Mouse (Mus musculus): Measurements from ENCODE around the gene Adcy5. TPM values are rescaled to one million over a fixed set of nuclear protein-coding genes. Genes with fewer than 3 reads are reported as not detected.

Gene Adcy5
- polyA plus RNA-seq, 1 experiment from 2014 or later, result 9.2 TPM

DNA sequence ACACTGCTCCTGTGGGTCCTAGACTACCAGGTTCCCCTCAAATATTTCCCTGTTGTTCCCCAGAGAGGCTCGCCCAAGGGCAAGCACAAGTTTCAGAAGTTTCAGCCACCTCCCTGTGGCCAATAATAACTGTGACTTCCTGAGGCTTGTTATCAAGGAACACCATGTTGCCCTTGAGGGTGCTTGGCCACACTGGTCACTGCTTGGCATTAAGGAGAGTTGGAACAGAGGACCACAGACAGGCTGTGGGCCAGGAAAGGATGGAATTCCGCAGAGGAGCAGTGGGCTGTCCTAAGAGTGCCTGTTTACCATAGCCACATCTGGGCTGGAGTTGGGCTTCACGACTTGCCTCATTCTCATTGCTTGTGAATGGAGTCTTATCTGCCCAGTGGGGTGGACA, 24.5 kb upstream of the Adcy5 start:
- ATAC-seq (replicated peaks; ENCODE audit: insufficient number of reproducible peaks, insufficient read depth, low FRiP score, low read depth), result no peak; the same call in 1 of the 2 replicates
- no peaks in the 10 kb centered on the region for H3K9me3 ChIP-seq (replicated peaks)

DNA sequence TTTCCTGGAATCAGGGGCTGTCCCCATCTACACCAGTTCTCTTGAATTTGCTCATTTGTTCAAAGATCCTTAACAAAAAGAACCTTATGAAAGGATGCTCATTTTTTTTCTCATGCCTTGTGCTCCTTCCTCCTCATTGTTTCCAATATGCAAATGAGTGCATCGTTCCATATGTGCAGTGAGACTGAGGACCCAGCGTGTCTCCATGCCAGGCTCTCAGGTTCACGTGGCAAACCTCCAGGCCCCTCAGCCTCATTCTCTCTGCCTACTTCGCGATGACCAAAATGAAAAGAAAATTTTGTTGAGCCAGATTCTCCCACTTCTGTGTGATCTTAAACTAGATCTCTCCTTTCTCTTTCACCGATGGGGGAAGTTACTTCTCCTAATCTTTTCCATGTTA, 15.3 kb upstream of the Adcy5 start:
- no peaks in the 10 kb centered on the region for H3K36me3 ChIP-seq
- no peak overlapping the region for H3K4me3 ChIP-seq
- H3K4me1 ChIP-seq (replicated peaks), result peaks cover 12% of the 10 kb centered on the region
- H3K27me3 ChIP-seq, result no peaks in the 10 kb centered on the region
- 85% methylated on average over 6 of the region's 6 CpGs for WGBS
- H3K4me2 ChIP-seq, result no peak overlapping the region
- no peaks in the 10 kb centered on the region for H3K9me3 ChIP-seq (replicated peaks)
- ATAC-seq (replicated peaks; ENCODE audit: insufficient number of reproducible peaks, insufficient read depth, low FRiP score, low read depth), result no peak
- H3K9ac ChIP-seq, result no peak overlapping the region
- H3K27ac ChIP-seq, result no peak overlapping the region

More for the DNA sequence above, 24.5 kb upstream of the Adcy5 start:
- Histone ChIP-seq H3K27me3 (no peaks in the 10 kb centered on the region), H3K4me1 (replicated peaks) (peaks cover 7% of the 10 kb centered on the region), H3K9ac (no peak overlapping the region), H3K4me3 (no peak overlapping the region), H3K27ac (peak overlapping the region; percentile 41), H3K4me2 (no peak overlapping the region), H3K36me3 (no peaks in the 10 kb centered on the region)
- WGBS, result 57% methylated on average over 3 of the region's 3 CpGs

DNA sequence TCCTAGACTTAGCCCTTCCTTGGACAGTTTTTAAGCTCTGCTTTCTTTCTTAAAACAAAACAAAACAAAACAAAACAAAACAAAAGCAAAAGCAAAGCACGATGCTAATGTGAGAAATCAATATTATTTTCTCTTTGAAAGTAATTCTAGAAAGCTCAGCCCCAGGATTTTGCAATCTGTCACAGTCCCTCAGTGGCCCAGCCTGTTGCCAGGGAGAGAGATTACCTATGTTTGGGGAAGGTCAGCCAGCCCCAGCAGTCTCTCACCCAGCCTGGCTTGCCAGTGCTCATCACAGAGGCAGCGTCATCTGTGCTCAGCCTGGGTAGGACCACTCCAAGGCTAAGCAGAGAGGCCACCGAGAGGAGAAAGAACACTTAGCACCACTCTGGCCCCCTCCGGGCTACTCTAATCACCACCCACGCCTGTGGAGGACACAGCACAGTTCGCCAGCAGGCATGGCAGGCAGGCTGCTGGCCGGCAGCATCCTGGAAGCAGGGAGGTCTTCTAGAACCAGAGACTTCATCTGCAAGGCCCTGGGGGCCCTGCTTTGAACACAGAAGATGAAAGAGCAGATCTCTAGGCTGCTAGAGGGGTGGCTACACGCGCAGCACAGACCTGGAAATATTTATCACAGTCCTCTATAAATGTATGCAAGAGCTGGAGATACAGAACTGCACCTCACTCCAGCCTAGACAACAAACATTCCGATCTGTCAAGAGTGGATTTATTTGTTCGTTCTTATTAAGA, 14.6 kb upstream of the Adcy5 start:
- Histone ChIP-seq H3K36me3 (no peaks in the 10 kb centered on the region), H3K4me2 (peak overlapping the region; percentile 11), H3K4me3 (no peak overlapping the region), H3K9ac (no peak overlapping the region), H3K27ac (0 out of 2 replicates have a peak overlapping the region, but pooled peaks have one; percentile 28), H3K9me3 (replicated peaks) (no peaks in the 10 kb centered on the region), H3K4me1 (replicated peaks) (peaks cover 12% of the 10 kb centered on the region), H3K27me3 (no peaks in the 10 kb centered on the region)
- peak; percentile 82 for ATAC-seq (replicated peaks; ENCODE audit: insufficient number of reproducible peaks, insufficient read depth, low FRiP score, low read depth)
- 21% methylated on average over 11 of the region's 11 CpGs for WGBS

DNA sequence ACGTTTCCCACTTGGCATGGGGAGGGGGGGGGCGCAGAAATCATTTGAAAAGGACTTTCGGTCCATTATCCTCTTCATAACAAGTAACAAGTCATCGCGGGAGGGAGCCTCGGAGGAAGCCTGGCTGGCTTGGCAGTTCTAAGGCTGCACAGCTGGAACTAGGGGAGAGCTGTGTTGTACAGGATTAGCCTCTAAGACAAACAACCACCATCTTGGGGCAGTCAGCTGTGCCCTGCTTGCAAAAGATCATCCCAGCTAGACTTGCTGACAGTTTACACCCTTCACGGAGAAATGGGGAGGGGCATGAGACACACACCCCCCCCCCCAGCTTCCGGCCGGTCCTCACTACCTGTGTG, 14.1 kb upstream of the Adcy5 start:
- no peak overlapping the region for H3K4me3 ChIP-seq
- H3K27me3 ChIP-seq, result no peaks in the 10 kb centered on the region
- H3K4me2 ChIP-seq, result peak overlapping the region; percentile 11
- H3K27ac ChIP-seq, result no peak overlapping the region
- 50% methylated on average over 9 of the region's 9 CpGs for whole genome bisulfite sequencing
- no peak overlapping the region for H3K9ac ChIP-seq
- no peak; the same call in 1 of the 2 replicates for ATAC-seq (replicated peaks; ENCODE audit: insufficient number of reproducible peaks, insufficient read depth, low FRiP score, low read depth)
- H3K36me3 ChIP-seq, result no peaks in the 10 kb centered on the region
- H3K9me3 ChIP-seq (replicated peaks), result no peaks in the 10 kb centered on the region
- peaks cover 12% of the 10 kb centered on the region for H3K4me1 ChIP-seq (replicated peaks)

DNA sequence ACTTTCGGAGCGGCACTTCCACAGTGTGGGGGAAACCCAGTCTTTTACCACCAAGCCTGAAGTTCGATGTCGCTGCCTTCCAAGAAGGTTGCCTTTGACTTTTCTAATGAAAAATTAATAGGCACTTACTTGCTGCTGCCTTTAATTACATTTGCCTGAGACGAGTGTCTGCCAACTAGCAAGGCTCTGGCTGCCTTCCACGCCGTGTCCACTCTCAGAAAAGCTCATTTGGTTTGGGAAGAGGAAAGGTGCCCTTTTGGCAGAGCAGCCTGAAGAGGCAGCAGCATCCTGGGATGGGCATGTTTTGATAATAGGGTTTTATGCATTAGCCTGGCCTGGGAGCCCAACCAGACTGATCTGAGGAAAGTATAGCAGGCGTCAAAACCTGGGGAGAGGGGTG, 12.8 kb upstream of the Adcy5 start:
- H3K9me3 ChIP-seq (replicated peaks), result no peaks in the 10 kb centered on the region
- H3K9ac ChIP-seq, result no peak overlapping the region
- no peaks in the 10 kb centered on the region for H3K36me3 ChIP-seq
- ATAC-seq (replicated peaks; ENCODE audit: insufficient number of reproducible peaks, insufficient read depth, low FRiP score, low read depth), result no peak
- H3K4me2 ChIP-seq, result no peak overlapping the region
- peaks cover 12% of the 10 kb centered on the region for H3K4me1 ChIP-seq (replicated peaks)
- H3K27me3 ChIP-seq, result no peaks in the 10 kb centered on the region
- WGBS, result 73% methylated on average over 8 of the region's 8 CpGs
- no peak overlapping the region for H3K27ac ChIP-seq
- no peak overlapping the region for H3K4me3 ChIP-seq

DNA sequence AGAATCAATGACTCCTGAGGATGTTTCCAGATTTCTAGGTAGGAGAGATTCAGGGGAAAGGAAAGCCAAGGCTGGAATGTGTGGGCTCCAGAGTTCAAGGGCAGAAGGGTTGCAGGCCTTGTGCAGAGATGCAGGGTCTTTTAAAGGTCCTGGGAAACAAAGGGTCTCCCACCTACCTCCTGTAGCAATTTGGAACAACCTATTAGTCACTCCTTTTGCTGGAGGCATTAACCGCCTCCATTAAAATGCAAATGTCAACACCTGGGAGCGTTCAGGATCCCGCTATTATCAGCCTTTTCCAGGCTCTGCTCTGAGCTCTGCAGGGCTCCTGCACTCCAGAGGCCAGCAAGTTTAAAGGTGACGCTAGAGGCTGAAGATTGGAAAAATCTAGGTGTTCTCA, 8.5 kb upstream of the Adcy5 start:
- H3K36me3 ChIP-seq, result no peaks in the 10 kb centered on the region
- H3K27me3 ChIP-seq, result peaks cover 4% of the 10 kb centered on the region; the same call in 1 of the 2 replicates
- H3K4me2 ChIP-seq, result no peak overlapping the region
- no peak overlapping the region for H3K4me3 ChIP-seq
- no peaks in the 10 kb centered on the region for H3K9me3 ChIP-seq (replicated peaks)
- no peak overlapping the region for H3K27ac ChIP-seq
- WGBS, result 16% methylated on average over 4 of the region's 4 CpGs
- ATAC-seq (replicated peaks; ENCODE audit: insufficient number of reproducible peaks, insufficient read depth, low FRiP score, low read depth), result no peak
- H3K4me1 ChIP-seq (replicated peaks), result no peaks in the 10 kb centered on the region; the same call in 1 of the 2 replicates
- no peak overlapping the region; the same call in 1 of the 2 replicates for H3K9ac ChIP-seq

DNA sequence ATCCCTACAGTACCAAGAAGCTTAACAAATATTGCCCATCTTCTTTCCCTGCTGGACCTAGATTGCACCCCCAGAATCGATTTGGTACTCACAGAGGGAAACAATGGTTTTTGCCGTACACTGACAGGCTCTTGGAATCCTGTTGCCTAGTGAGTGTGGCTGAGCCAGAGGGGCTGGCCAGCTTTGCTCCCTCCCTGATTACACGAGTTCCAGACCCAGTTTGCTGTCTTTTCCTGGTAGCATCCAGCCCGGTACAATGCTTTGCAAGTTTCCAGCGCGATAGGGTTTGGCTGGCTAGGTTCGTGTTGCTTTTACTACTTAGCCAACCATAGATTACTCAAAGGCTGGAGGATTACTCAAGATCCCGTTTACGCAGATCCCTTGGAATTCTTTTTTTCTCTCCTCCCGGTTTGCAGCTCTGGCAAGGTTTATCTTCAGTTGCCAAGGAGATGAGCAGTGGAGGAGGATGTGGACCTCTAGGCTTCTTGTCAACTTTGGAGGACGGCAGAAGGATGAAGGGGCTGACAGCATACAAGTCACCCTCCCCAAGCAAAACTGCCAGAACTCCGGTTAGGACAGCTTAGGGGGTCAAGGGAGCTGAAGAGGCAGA, 1.4 kb upstream of the Adcy5 start:
- WGBS, result 17% methylated on average over 12 of the region's 12 CpGs
- Histone ChIP-seq H3K4me2 (peak overlapping the region; percentile 96; the same call in 1 of the 2 replicates), H3K4me3 (0 out of 2 replicates have a peak overlapping the region, but pooled peaks have one; percentile 84), H3K27me3 (peaks cover 60% of the 10 kb centered on the region), H3K9me3 (replicated peaks) (no peaks in the 10 kb centered on the region), H3K9ac (0 out of 2 replicates have a peak overlapping the region, but pooled peaks have one; percentile 4), H3K36me3 (no peaks in the 10 kb centered on the region), H3K4me1 (replicated peaks) (peaks cover 29% of the 10 kb centered on the region), H3K27ac (no peak overlapping the region)
- ATAC-seq (replicated peaks; ENCODE audit: insufficient number of reproducible peaks, insufficient read depth, low FRiP score, low read depth), result no peak

DNA sequence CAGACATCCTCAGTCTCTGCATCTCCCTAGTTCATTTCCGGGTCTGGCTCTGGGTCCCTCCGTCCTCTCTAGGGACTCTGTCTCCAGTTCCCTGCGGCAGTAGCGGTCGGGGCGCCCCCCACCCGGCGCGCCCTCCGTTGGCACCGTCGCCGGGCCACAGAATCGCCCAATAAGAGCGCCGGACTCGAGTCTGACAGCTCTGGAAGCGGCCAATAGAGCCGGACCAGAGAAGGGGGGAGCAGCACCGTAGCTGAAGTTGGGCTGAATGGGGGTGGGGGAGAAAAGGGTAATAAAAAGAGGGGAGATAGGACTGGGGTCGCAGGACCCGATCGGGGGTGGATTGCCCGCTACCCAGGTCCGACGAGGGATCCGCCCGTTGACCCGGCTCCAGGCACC, 434 bp upstream of the Adcy5 start:
- under 1% methylated on average over 29 of the region's 29 CpGs for WGBS
- Histone ChIP-seq H3K4me1 (replicated peaks) (peaks cover 32% of the 10 kb centered on the region), H3K36me3 (no peaks in the 10 kb centered on the region), H3K4me3 (peak overlapping the region; percentile 84), H3K27ac (peak overlapping the region; percentile 94), H3K9ac (peak overlapping the region; percentile 79), H3K27me3 (peaks cover 60% of the 10 kb centered on the region), H3K9me3 (replicated peaks) (no peaks in the 10 kb centered on the region), H3K4me2 (peak overlapping the region; percentile 96)
- peak; percentile 61 for ATAC-seq (replicated peaks; ENCODE audit: insufficient number of reproducible peaks, insufficient read depth, low FRiP score, low read depth)

DNA sequence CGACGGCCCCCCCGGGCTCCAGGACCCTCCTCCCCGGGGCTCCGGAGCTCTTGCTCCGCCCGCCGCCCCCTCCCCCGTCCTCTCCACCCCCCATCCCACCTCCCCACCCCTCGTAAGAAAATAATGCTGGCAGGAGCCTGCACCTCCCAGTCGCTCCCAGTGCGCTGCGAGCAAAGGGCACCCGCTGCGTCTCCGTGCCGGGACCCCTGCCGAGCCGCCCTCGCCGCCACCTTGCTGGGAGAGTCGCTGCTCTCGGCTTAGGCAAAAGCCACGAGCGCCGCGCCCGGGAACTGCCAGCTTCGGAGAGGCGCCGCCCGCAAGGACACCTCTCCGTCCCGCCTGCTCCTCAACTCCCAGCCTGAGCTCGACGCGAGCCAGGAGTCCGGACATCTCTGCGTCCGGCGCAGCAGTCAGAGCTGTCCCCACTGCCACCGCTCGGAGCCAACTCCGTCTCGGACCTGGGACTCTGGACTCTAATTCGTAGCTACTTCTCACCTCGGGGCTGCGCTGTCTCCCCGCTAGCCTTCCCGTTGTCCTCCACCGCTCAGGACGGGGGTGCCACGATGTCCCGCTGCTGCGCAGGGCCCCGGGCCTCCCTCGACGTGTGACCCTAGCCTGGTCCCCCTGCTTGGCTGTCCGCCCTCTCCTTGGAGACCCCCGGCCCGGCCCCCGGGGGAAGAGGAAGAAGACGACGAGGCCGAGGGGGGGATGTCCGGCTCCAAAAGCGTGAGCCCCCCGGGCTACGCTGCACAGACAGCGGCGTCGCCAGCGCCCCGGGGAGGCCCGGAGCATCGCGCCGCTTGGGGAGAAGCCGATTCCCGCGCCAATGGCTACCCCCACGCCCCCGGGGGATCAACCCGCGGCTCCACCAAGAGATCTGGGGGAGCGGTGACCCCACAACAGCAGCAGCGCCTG, 971 bp downstream of the Adcy5 start:
- peak overlapping the region; percentile 96 for H3K4me2 ChIP-seq
- WGBS, result 1% methylated on average over 84 of the region's 87 CpGs
- peak overlapping the region; percentile 84 for H3K4me3 ChIP-seq
- peak overlapping the region; percentile 79 for H3K9ac ChIP-seq
- no peaks in the 10 kb centered on the region for H3K9me3 ChIP-seq (replicated peaks)
- H3K36me3 ChIP-seq, result no peaks in the 10 kb centered on the region
- H3K4me1 ChIP-seq (replicated peaks), result peaks cover 44% of the 10 kb centered on the region
- peaks cover 60% of the 10 kb centered on the region for H3K27me3 ChIP-seq
- H3K27ac ChIP-seq, result peak overlapping the region; percentile 94
- ATAC-seq (replicated peaks; ENCODE audit: insufficient number of reproducible peaks, insufficient read depth, low FRiP score, low read depth), result peak; percentile 63

DNA sequence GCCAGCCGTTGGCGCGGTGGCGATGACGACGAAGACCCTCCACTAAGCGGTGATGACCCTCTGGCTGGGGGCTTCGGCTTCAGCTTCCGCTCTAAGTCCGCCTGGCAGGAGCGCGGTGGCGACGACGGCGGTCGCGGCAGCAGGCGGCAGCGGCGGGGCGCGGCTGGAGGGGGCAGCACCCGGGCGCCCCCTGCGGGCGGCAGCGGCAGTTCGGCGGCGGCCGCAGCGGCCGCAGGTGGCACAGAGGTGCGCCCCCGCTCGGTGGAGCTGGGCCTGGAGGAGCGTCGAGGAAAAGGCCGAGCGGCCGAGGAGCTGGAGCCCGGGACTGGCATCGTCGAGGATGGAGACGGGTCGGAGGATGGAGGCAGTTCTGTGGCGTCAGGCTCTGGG, 1.6 kb downstream of the Adcy5 start:
- Histone ChIP-seq H3K4me1 (replicated peaks) (peaks cover 50% of the 10 kb centered on the region), H3K27ac (peak overlapping the region; percentile 94), H3K36me3 (no peaks in the 10 kb centered on the region), H3K9ac (peak overlapping the region; percentile 79), H3K27me3 (peaks cover 58% of the 10 kb centered on the region), H3K4me3 (peak overlapping the region; percentile 84), H3K9me3 (replicated peaks) (no peaks in the 10 kb centered on the region), H3K4me2 (peak overlapping the region; percentile 96)
- no peak for ATAC-seq (replicated peaks; ENCODE audit: insufficient number of reproducible peaks, insufficient read depth, low FRiP score, low read depth)
- WGBS, result 2% methylated on average over 47 of the region's 48 CpGs

DNA sequence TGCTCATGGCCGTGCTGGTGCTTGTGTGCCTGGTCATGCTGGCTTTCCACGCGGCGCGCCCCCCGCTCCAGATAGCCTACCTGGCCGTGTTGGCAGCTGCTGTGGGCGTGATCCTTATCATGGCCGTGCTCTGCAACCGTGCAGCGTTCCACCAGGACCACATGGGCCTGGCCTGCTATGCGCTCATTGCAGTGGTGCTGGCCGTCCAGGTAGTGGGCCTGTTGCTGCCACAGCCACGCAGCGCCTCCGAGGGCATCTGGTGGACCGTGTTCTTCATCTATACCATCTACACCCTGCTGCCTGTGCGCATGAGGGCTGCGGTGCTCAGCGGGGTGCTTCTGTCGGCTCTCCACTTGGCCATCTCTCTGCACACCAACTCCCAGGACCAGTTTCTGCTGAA, 2.2 kb downstream of the Adcy5 start:
- Histone ChIP-seq H3K9me3 (replicated peaks) (no peaks in the 10 kb centered on the region), H3K4me3 (peak overlapping the region; percentile 84), H3K4me1 (replicated peaks) (peaks cover 56% of the 10 kb centered on the region), H3K36me3 (no peaks in the 10 kb centered on the region), H3K27me3 (peaks cover 52% of the 10 kb centered on the region), H3K27ac (peak overlapping the region; percentile 94), H3K4me2 (peak overlapping the region; percentile 96), H3K9ac (peak overlapping the region; percentile 79)
- ATAC-seq (replicated peaks; ENCODE audit: insufficient number of reproducible peaks, insufficient read depth, low FRiP score, low read depth), result no peak
- WGBS, result 58% methylated on average over 21 of the region's 21 CpGs
